Mouse (Mus musculus) spleen, adult 2 months (tissue): ENCODE data around the gene Exoc6. TPM values are rescaled to one million over a fixed set of nuclear protein-coding genes. Genes with fewer than 3 reads are reported as not detected.

ENCODE experiments used
- DNase-seq, 2 experiments: peaks; one replicate each; pipeline versions ENCODE4 v3.0.0 to v3.0.0-alpha.2; 2012 to 2021; ENCODE audit warnings: low spot score in 2 of 2, low read depth in 1 of 2
- H3K27ac ChIP-seq: fragments of 200-500 bp; 2 replicates; pipeline ENCODE4 v1.5.1; 2012; ENCODE audit warnings: low read length, inconsistent platforms; ENCODE audit not compliant: insufficient read depth
- H3K27me3 ChIP-seq: fragments of 200-500 bp; 2 replicates; pipeline ENCODE4 v1.6.1; 2012; ENCODE audit warnings: mild to moderate bottlenecking, moderate library complexity, low read length, inconsistent platforms; ENCODE audit not compliant: control insufficient read depth, insufficient read depth
- H3K36me3 ChIP-seq: fragments of 200-500 bp; 2 replicates; pipeline ENCODE4 v1.6.1; 2012; ENCODE audit warnings: mild to moderate bottlenecking, low read length, inconsistent platforms; ENCODE audit not compliant: control insufficient read depth, insufficient read depth
- H3K4me1 ChIP-seq: fragments of 200-500 bp; 2 replicates; pipeline ENCODE4 v1.6.1; 2011; ENCODE audit warnings: inconsistent platforms; ENCODE audit not compliant: control insufficient read depth, insufficient read depth, insufficient read length
- H3K4me3 ChIP-seq: fragments of 200-500 bp; 2 replicates; pipeline ENCODE4 v1.5.1; 2011; ENCODE audit warnings: mild to moderate bottlenecking, inconsistent platforms; ENCODE audit not compliant: insufficient read depth, insufficient read length; ENCODE audit errors: extremely low read depth
- CTCF ChIP-seq: fragments of 200-500 bp; IDR thresholded peaks from 2 replicates; pipeline ENCODE4 v1.5.1; 2011; ENCODE audit warnings: mild to moderate bottlenecking, inconsistent platforms; ENCODE audit not compliant: insufficient read depth, insufficient read length, insufficient replicate concordance; ENCODE audit errors: extremely low read depth
- POLR2A ChIP-seq: fragments of 200-500 bp; IDR thresholded peaks from 2 replicates; pipeline ENCODE4 v1.6.1; 2011; ENCODE audit warnings: low read depth, low read length, inconsistent platforms
- whole genome bisulfite sequencing: fragments of 180-500 bp; shearing (Covaris S2); methylation state at CpG from one replicate; pipeline ENCODE4 v1.1.7; 2018; 5-methylcytosine and 5-hydroxymethylcytosine counted together
- polyA plus RNA-seq: library from polyadenylated mRNA; depleted of rRNA; stranded (reverse); fragments of >200 nt; gene quantifications from 2 replicates; pipeline ENCODE4 v1.2.3, GENCODE M21; 2012

The Exoc6 gene
- polyA plus RNA-seq, 1 experiment = 8.6 TPM

- H3K27ac ChIP-seq = no peak overlapping the region
- WGBS = 31% methylated on average over 6 of the region's 6 CpGs
- no peaks in the 10 kb centered on the region for H3K27me3 ChIP-seq
- no peak overlapping the region for H3K4me3 ChIP-seq
- TF ChIP-seq POLR2A (no peak), CTCF (no peak)
- DNase-seq = no peak
- H3K4me1 ChIP-seq = peaks cover 3% of the 10 kb centered on the region; the same call in 1 of the 2 replicates
- no peaks in the 10 kb centered on the region for H3K36me3 ChIP-seq
These were observed 21.6 kb upstream of the Exoc6 start for GRCm38 (mm10) chr19:37528581-37528980.

GRCm38 (mm10) chr19:37529296-37529695 is 20.9 kb upstream of the Exoc6 start:
- H3K4me3 ChIP-seq = no peak overlapping the region
- no peaks in the 10 kb centered on the region for H3K36me3 ChIP-seq
- no peak for DNase-seq
- H3K27ac ChIP-seq = no peak overlapping the region
- TF ChIP-seq POLR2A = no peak
- no peak for TF ChIP-seq CTCF
- H3K4me1 ChIP-seq = 0 out of 2 replicates have a peak, but pooled peaks cover 3% of the 10 kb centered on the region
- no peaks in the 10 kb centered on the region for H3K27me3 ChIP-seq
- 92% methylated on average over 9 of the region's 9 CpGs for WGBS

- WGBS = 29% methylated on average over 7 of the region's 7 CpGs
- TF ChIP-seq POLR2A (no peak), CTCF (peak; percentile 34; the same call in 1 of the 2 replicates)
- Histone ChIP-seq H3K36me3 (no peaks in the 10 kb centered on the region), H3K4me3 (no peak overlapping the region), H3K4me1 (0 out of 2 replicates have a peak, but pooled peaks cover 2% of the 10 kb centered on the region), H3K27ac (no peak overlapping the region), H3K27me3 (no peaks in the 10 kb centered on the region)
- peak; percentile 34 to 47 for DNase-seq
These were observed 20.2 kb upstream of the Exoc6 start for GRCm38 (mm10) chr19:37529975-37530515.

GRCm38 (mm10) chr19:37530601-37531000 is 19.6 kb upstream of the Exoc6 start:
- DNase-seq = no peak
- TF ChIP-seq POLR2A = no peak
- TF ChIP-seq CTCF = no peak
- no peaks in the 10 kb centered on the region for H3K27me3 ChIP-seq
- 79% methylated on average over 3 of the region's 3 CpGs for WGBS
- H3K4me3 ChIP-seq = no peak overlapping the region
- H3K4me1 ChIP-seq = 0 out of 2 replicates have a peak, but pooled peaks cover 4% of the 10 kb centered on the region
- H3K27ac ChIP-seq = no peak overlapping the region
- H3K36me3 ChIP-seq = no peaks in the 10 kb centered on the region

- peak in 1 of 2 experiments; percentile 30 for DNase-seq
- no peak overlapping the region for H3K4me3 ChIP-seq
- no peak overlapping the region for H3K27ac ChIP-seq
- whole genome bisulfite sequencing = 75% methylated on average over 7 of the region's 7 CpGs
- no peaks in the 10 kb centered on the region for H3K36me3 ChIP-seq
- TF ChIP-seq POLR2A (no peak), CTCF (peak; percentile 59; the same call in 1 of the 2 replicates)
- H3K27me3 ChIP-seq = no peaks in the 10 kb centered on the region
- H3K4me1 ChIP-seq = 0 out of 2 replicates have a peak, but pooled peaks cover 4% of the 10 kb centered on the region
These were observed 18.9 kb upstream of the Exoc6 start for GRCm38 (mm10) chr19:37531200-37531845.

GRCm38 (mm10) chr19:37533196-37533595 is 17.0 kb upstream of the Exoc6 start:
- Histone ChIP-seq H3K27me3 (no peaks in the 10 kb centered on the region), H3K36me3 (no peaks in the 10 kb centered on the region), H3K4me1 (0 out of 2 replicates have a peak, but pooled peaks cover 4% of the 10 kb centered on the region), H3K27ac (no peak overlapping the region), H3K4me3 (no peak overlapping the region)
- DNase-seq = no peak
- 88% methylated on average over 5 of the region's 5 CpGs for WGBS
- TF ChIP-seq CTCF = no peak
- no peak for TF ChIP-seq POLR2A
